Mouse (Mus musculus): ENCODE data around the gene Fgfrl1.
"Not testable (repeated sequence)": the region's sequence is repeated elsewhere in the genome, so short reads cannot be mapped to it uniquely, and the experiment has no call there.

Fgfrl1 gene

DNA sequence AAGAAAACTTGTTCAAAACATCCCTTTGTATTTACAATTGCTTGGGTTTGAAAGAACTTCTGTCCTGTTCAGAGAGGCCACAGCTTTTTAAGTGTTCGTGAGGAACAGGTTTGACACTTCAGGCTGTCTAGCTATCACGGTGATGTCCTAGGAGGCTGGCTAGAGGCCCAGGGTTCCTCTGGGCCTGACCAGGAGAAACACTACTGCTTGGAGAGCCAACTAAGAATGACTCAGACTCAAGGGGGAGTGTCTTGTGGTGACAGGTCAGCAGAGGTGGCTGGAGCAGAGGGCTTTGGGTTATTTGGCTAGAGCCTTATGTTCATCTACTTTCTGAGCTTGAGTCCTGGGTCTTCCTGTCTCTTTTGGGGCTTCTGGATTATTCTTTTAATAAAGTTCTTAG, 31.8 kb downstream of the Fgfrl1 start:
- in situ Hi-C loops (cut with MboI; ENCODE audit: low pct_unique_long_range_greater_than_20kb in 1 of 2, low sequenced_read_pairs in 2 of 2, unreplicated experiment in 1 of 2): no loop called here

DNA sequence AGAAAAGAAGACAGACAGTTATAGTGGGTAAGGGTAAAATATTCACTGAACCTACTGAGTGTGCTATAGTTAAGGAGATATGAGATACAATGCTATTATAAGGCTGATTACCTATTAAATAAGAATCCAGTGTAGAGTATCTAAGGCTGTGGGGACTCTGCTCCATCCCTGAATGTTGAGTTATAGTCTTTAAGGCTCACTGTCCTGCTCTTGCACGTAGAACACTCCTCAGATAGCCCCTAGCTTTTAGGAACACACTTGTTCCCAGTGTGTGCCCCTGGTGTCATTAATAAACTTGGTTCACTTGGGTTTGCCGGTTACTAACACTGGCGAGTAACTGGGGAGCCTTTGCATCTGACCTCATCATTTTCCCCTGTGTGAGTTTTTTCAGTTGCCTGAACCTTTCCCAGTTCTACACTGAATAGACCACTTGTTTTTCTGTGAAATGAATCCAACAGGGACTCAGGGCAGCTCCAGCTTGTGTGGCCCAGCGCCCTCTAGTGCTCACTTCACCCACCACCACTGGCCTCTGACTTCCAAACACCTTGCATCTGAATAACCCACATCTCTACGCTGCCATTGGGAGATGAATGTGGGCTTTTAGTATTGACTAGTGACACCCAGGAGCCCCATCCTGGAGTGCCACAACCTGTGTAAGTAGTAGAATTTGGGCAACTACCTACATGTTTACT, 34.5 kb downstream of the Fgfrl1 start:
- in situ Hi-C loops (cut with MboI; ENCODE audit: low pct_unique_long_range_greater_than_20kb in 1 of 2, low sequenced_read_pairs in 2 of 2, unreplicated experiment in 1 of 2): no loop called here

DNA sequence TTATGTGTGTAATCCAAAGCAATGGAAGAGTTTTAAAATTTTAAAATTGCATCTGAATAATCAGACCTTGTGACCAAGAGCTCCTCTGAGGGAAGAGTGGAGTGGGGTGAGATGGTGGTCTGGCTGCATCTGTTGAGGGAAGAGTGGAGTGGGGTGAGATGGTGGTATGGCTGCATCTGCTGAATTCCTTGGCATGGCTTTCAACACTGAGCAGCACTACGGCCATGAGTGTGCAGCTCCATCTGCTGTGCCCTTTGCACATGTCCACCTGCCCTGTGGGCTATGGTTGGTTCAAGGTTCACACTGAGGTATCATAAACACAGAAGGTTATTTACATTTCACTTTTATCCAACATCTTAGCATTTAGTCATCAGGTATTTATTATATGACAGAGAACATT, 35.2 kb downstream of the Fgfrl1 start:
- in situ Hi-C loops (cut with MboI; ENCODE audit: low pct_unique_long_range_greater_than_20kb in 1 of 2, low sequenced_read_pairs in 2 of 2, unreplicated experiment in 1 of 2): no loop called here

DNA sequence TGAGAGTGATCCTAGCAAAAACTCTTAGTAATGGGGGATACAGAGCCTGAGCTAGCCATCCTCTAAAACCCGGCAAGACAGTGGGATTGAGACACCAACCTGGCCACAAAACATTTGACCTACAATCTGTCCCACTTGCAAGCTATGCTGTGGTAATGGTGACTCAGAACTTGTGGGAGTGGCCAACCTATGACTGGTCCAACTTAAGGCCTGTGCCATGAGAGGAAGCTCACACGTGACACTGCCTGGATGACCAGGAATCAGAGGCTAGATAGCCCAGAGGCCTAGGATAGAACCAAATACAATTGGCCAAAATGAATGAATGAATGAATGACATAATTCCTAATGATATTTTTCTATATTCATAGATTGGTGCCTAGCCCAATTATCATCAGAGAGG, 49.7 kb downstream of the Fgfrl1 start:
- in situ Hi-C loops (cut with MboI; ENCODE audit: low pct_unique_long_range_greater_than_20kb in 1 of 2, low sequenced_read_pairs in 2 of 2, unreplicated experiment in 1 of 2): no loop called here

DNA sequence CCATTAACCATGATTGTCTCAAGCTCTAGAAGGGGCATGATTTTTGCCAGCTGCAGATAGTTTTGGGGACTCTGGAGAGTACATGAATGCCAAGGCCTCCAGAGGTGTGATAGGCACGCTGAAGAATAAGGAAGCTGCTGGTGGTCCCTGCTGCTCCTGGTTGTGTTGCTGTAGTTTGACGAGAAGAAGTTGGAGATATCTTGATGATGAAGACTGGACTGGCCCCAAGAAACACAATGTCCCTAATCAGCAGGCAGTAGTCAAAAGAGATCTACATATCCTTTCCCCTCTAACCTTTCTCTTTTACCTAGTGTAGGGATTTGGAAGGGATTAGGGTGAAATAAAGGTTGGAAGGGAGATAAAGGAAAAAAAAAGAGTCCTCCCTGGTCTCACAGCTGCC, 50.4 kb downstream of the Fgfrl1 start:
- in situ Hi-C loops (cut with MboI; ENCODE audit: low pct_unique_long_range_greater_than_20kb in 1 of 2, low sequenced_read_pairs in 2 of 2, unreplicated experiment in 1 of 2): no loop called here

DNA sequence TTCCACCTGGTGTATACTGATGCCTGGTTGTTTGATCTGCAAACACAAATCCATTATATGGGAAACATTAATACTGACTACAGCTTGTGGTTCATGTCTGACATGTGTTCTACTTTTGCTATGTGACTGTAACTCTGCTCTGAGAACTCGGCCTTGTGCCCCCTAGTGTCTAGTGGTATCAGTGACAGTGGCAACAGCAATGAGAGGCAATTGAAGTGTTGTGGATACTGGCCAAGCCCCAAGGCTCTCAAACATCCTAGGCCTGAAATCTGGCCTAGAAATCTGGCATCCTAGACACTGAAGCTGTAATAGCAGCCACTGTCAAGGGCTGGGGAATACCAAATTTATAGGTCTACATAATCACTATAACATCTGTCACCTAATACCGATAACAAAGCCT, 51.7 kb downstream of the Fgfrl1 start:
- in situ Hi-C loops (cut with MboI; ENCODE audit: low pct_unique_long_range_greater_than_20kb in 1 of 2, low sequenced_read_pairs in 2 of 2, unreplicated experiment in 1 of 2): no loop called here

DNA sequence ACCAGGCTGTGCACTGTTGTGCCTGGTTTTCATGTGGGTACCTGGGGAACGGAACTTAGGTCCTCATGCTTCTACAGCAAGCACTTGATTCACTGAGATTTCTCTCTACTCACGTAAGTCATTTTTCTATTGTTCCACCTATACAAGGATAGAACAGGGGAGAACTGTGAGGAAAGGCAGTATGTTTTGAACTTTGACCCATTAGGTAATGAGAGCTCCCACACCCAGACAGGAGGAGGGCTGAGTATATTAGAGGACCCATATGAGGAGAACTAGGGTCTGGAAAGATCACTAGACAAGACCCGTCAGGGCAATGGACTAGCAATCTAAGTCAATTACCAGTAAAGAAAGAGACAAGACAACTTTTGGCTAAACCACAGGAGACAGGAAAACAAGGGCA, 52.4 kb downstream of the Fgfrl1 start:
- in situ Hi-C loops (cut with MboI; ENCODE audit: low pct_unique_long_range_greater_than_20kb in 1 of 2, low sequenced_read_pairs in 2 of 2, unreplicated experiment in 1 of 2): no loop called here

DNA sequence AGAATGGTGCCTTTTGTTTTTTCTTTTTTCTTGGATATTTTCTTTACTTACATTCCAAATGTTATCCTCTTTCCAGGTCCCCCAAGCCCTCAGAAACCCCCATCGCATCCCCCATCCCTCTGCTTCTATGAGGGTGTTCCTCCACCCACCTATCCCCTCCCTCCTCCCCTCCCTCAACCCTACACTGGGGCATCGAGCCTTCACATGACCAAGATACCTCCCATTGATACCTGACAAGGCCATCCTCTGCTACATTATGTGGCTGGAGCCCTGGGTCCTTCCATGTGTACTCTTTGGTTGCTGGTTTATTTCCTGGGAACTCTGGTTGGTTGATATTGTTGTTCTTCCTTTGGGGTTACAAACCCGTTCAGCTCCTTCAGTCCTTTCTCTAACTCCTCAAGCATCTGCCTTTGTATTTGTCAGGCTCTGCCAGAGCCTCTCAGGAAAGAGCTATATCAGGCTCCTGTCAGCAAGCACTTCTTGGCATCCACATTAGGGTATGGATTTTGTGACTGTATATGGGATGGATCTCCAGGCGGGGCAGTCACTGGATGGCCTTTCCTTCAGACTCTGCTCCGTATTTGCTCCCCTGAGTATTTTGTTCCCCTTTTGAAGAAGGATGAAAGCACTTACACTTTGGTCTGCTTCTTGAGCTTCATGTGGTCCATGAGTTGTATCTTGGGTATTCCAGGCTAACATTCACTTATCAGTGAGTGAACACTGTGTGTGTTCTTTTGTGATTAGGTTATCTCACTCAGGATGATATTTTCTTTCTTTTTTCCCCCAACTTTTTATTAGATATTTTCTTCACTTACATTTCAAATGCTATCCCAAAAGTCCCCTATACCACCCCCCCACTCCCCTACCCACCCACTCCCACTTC, 58.4 kb downstream of the Fgfrl1 start:
- in situ Hi-C loops (cut with MboI; ENCODE audit: low pct_unique_long_range_greater_than_20kb in 1 of 2, low sequenced_read_pairs in 2 of 2, unreplicated experiment in 1 of 2): no loop called here

DNA sequence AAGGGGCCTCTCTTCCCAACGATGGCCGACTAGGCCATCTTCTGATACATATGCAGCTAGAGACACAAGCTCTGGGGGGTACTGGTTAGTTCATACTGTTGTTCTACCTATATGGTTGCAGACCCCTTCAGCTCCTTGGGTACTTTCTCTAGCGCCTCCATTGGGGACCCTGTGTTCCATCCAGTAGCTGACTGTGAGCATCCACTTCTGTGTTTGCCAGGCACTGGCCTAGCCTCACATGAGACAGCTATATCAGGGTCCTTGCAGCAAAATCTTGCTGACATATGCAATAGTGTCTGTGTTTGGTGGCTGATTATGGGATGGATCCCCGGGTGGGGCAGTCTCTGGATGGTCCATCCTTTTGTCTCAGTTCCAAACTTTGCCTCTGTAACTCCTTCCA, 59.1 kb downstream of the Fgfrl1 start:
- in situ Hi-C loops (cut with MboI; ENCODE audit: low pct_unique_long_range_greater_than_20kb in 1 of 2, low sequenced_read_pairs in 2 of 2, unreplicated experiment in 1 of 2): not testable (repeated sequence)
